8 mouse cellular contexts compared by ENCODE assay signal in the genomic region with DNA sequence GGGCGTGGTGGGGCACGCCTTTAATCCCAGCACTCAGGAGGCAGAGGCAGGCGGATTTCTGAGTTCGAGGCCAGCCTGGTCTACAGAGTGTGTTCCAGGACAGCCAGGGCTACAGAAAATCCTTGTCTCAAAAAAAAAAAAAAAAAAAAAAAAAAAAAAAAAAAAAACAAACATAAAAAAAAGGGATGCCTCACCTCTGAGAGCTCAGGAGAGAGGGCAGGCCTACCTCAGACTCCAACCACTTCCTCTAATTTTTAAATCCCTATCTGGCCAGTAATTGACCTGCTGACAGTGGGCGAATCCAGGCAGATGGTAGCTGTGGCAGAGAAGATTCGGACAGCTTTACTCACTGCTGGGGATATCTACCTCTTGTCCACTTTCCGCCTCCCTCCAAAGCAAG. TPM values are rescaled to one million over a fixed set of nuclear protein-coding genes. Genes with fewer than 3 reads are reported as not detected.
DNase-seq lines count a peak whose midpoint lies in the region; ATAC-seq and TF ChIP-seq lines count a peak whose summit lies in the region.
"Not testable (repeated sequence)": the region's sequence is repeated elsewhere in the genome, so short reads cannot be mapped to it uniquely, and the experiment has no call there.
"Had no signal": no experiment of that assay in that cellular context is flagged by ENCODE, and none has a peak within 500 bp of the region (broad histone marks: within the 10 kb centered on the region; RNA-seq: fewer than 3 reads in every experiment).

No protein-coding gene starts in this region.

- TF ChIP-seq CTCF in lung, embryonic 14.5 days (IDR thresholded peaks at IDR 0.05; ENCODE audit: low read depth), result not testable (repeated sequence)

- ATAC-seq in embryonic facial prominence, embryonic 13.5 days (ENCODE audit: insufficient number of reproducible peaks, insufficient read depth, low FRiP score, low TSS enrichment, low read depth); forebrain, embryonic 13.5 days; intestine, embryonic 15.5 days; lung, embryonic 14.5 days (ENCODE audit: insufficient read depth); midbrain, embryonic 14.5 days (ENCODE audit: low FRiP score, low TSS enrichment); neural tube, embryonic 15.5 days (ENCODE audit: low FRiP score): not testable (repeated sequence)

- not testable (repeated sequence) for H3K4me3 ChIP-seq in embryonic facial prominence, embryonic 13.5 days; intestine, embryonic 15.5 days (replicated peaks); lung, embryonic 14.5 days (ENCODE audit: low read depth, low read length); midbrain, embryonic 14.5 days (replicated peaks; ENCODE audit: low read depth, low read length); neural tube, embryonic 15.5 days (replicated peaks)
- 0 out of 2 replicates have a peak overlapping the region, but pooled peaks have one; percentile 72 for H3K4me3 ChIP-seq in forebrain, embryonic 13.5 days
- H3K4me3 ChIP-seq in hindbrain, embryonic 10.5 days, result peak overlapping the region; percentile 68; the same call in 1 of the 2 replicates

- peaks cover 24% of the 10 kb centered on the region for H3K36me3 ChIP-seq in embryonic facial prominence, embryonic 13.5 days
- peaks cover 25% of the 10 kb centered on the region for H3K36me3 ChIP-seq in forebrain, embryonic 13.5 days (ENCODE audit: poor library complexity, severe bottlenecking)
- peaks cover 38% of the 10 kb centered on the region for H3K36me3 ChIP-seq in hindbrain, embryonic 10.5 days
- H3K36me3 ChIP-seq in intestine, embryonic 15.5 days; lung, embryonic 14.5 days (ENCODE audit: insufficient read depth); midbrain, embryonic 14.5 days (ENCODE audit: control insufficient read depth, insufficient read depth, low read length); neural tube, embryonic 15.5 days: not testable (repeated sequence)

- peaks cover 23% of the 10 kb centered on the region for H3K4me1 ChIP-seq in embryonic facial prominence, embryonic 13.5 days
- H3K4me1 ChIP-seq in forebrain, embryonic 13.5 days, result peaks cover 68% of the 10 kb centered on the region
- peaks cover 83% of the 10 kb centered on the region for H3K4me1 ChIP-seq in hindbrain, embryonic 10.5 days (replicated peaks)
- H3K4me1 ChIP-seq in intestine, embryonic 15.5 days (replicated peaks), result peaks cover 22% of the 10 kb centered on the region
- H3K4me1 ChIP-seq in lung, embryonic 14.5 days (ENCODE audit: insufficient read depth), result peaks cover 20% of the 10 kb centered on the region
- H3K4me1 ChIP-seq in midbrain, embryonic 14.5 days (ENCODE audit: control insufficient read depth, insufficient read depth, low read length), result peaks cover 30% of the 10 kb centered on the region
- H3K4me1 ChIP-seq in neural tube, embryonic 15.5 days, result peaks cover 46% of the 10 kb centered on the region

- not testable (repeated sequence) for H3K27ac ChIP-seq in embryonic facial prominence, embryonic 13.5 days; intestine, embryonic 15.5 days; lung, embryonic 14.5 days (ENCODE audit: low read depth); midbrain, embryonic 14.5 days (replicated peaks; ENCODE audit: low read depth, low read length)
- peak overlapping the region; percentile 97; the same call in 1 of the 2 replicates for H3K27ac ChIP-seq in forebrain, embryonic 13.5 days
- peak overlapping the region; percentile 50; the same call in 1 of the 2 replicates for H3K27ac ChIP-seq in hindbrain, embryonic 10.5 days
- peak overlapping the region; percentile 99 for H3K27ac ChIP-seq in neural tube, embryonic 15.5 days (replicated peaks)

- 76% methylated on average over 7 of the region's 7 CpGs for WGBS in embryonic facial prominence, embryonic 13.5 days
- 69% methylated on average over 7 of the region's 7 CpGs for WGBS in forebrain, embryonic 13.5 days
- 74% methylated on average over 7 of the region's 7 CpGs for WGBS in hindbrain, embryonic 10.5 days
- 74% methylated on average over 7 of the region's 7 CpGs for WGBS in intestine, embryonic 15.5 days
- WGBS in lung, embryonic 14.5 days, result 73% methylated on average over 7 of the region's 7 CpGs
- 74% methylated on average over 7 of the region's 7 CpGs for WGBS in midbrain, embryonic 14.5 days
- 71% methylated on average over 7 of the region's 7 CpGs for WGBS in neural tube, embryonic 15.5 days

- H3K9me3 ChIP-seq in embryonic facial prominence, embryonic 13.5 days; forebrain, embryonic 13.5 days (replicated peaks); hindbrain, embryonic 10.5 days; intestine, embryonic 15.5 days; lung, embryonic 14.5 days (ENCODE audit: low read depth, low read length); midbrain, embryonic 14.5 days (ENCODE audit: control insufficient read depth, low read length); neural tube, embryonic 15.5 days (replicated peaks): not testable (repeated sequence)

- H3K9ac ChIP-seq in embryonic facial prominence, embryonic 13.5 days; intestine, embryonic 15.5 days; lung, embryonic 14.5 days; midbrain, embryonic 14.5 days (replicated peaks; ENCODE audit: low read length); neural tube, embryonic 15.5 days (replicated peaks): not testable (repeated sequence)
- peak overlapping the region; percentile 76; the same call in 1 of the 2 replicates for H3K9ac ChIP-seq in forebrain, embryonic 13.5 days

- peak overlapping the region; percentile 77; the same call in 1 of the 2 replicates for H3K4me2 ChIP-seq in embryonic facial prominence, embryonic 13.5 days
- peak overlapping the region; percentile 70; the same call in 1 of the 2 replicates for H3K4me2 ChIP-seq in forebrain, embryonic 13.5 days
- H3K4me2 ChIP-seq in intestine, embryonic 15.5 days (replicated peaks), result peak overlapping the region; percentile 87; the same call in 1 of the 2 replicates
- peak overlapping the region; percentile 90 for H3K4me2 ChIP-seq in lung, embryonic 14.5 days
- H3K4me2 ChIP-seq in midbrain, embryonic 14.5 days (ENCODE audit: low read length), result peak overlapping the region; percentile 83; the same call in 1 of the 2 replicates
- peak overlapping the region; percentile 85; the same call in 1 of the 2 replicates for H3K4me2 ChIP-seq in neural tube, embryonic 15.5 days

- not testable (repeated sequence) for H3K27me3 ChIP-seq in embryonic facial prominence, embryonic 13.5 days; forebrain, embryonic 13.5 days; hindbrain, embryonic 10.5 days (ENCODE audit: insufficient read depth, poor library complexity, severe bottlenecking); intestine, embryonic 15.5 days (replicated peaks); lung, embryonic 14.5 days (ENCODE audit: insufficient read depth, low read length); midbrain, embryonic 14.5 days (ENCODE audit: control insufficient read depth, insufficient read depth, low read length); neural tube, embryonic 15.5 days (replicated peaks)

- not testable (repeated sequence) for DNase-seq in hindbrain, embryonic 10.5 days (ENCODE audit: low spot score); lung, embryonic 14.5 days; midbrain, embryonic 14.5 days

RNA-seq across cellular contexts. Expression of a gene that starts 1.4 kb away (rescaled TPM):
- 42.0 and 48.1 TPM in 2 replicates for polyA plus RNA-seq in embryonic facial prominence, embryonic 13.5 days (2015; fragmentation: Nextera tagmentation; extraction: Ambion mirVana)
- 79.2 and 96.1 TPM in 2 replicates for polyA plus RNA-seq in forebrain, embryonic 13.5 days (2015; fragmentation: Nextera tagmentation; extraction: Ambion mirVana)
- 65.5 and 74.7 TPM in 2 replicates for polyA plus RNA-seq in hindbrain, embryonic 10.5 days (2016; fragmentation: Nextera tagmentation; extraction: Ambion mirVana)
- polyA plus RNA-seq in intestine, embryonic 15.5 days (2015; fragmentation: Nextera tagmentation; extraction: Ambion mirVana), result 20.4 and 23.0 TPM in 2 replicates
- 33.6 and 39.9 TPM in 2 replicates for polyA plus RNA-seq in lung, embryonic 14.5 days (2014; fragmentation: Nextera tagmentation; extraction: Ambion mirVana)
- 46.0 and 47.6 TPM in 2 replicates for polyA plus RNA-seq in midbrain, embryonic 14.5 days (2014; fragmentation: Nextera tagmentation; extraction: Ambion mirVana)
- 38.6 and 48.2 TPM in 2 replicates for polyA plus RNA-seq in neural tube, embryonic 15.5 days (2015; fragmentation: Nextera tagmentation; extraction: Ambion mirVana)

RNA-seq across cellular contexts. Expression of a gene that starts 10.5 kb away (rescaled TPM):
- 182 and 212 TPM in 2 replicates for polyA plus RNA-seq in embryonic facial prominence, embryonic 13.5 days (2015; fragmentation: Nextera tagmentation; extraction: Ambion mirVana)
- 196 and 201 TPM in 2 replicates for polyA plus RNA-seq in forebrain, embryonic 13.5 days (2015; fragmentation: Nextera tagmentation; extraction: Ambion mirVana)
- polyA plus RNA-seq in hindbrain, embryonic 10.5 days (2016; fragmentation: Nextera tagmentation; extraction: Ambion mirVana), result 228 and 232 TPM in 2 replicates
- 214 and 222 TPM in 2 replicates for polyA plus RNA-seq in intestine, embryonic 15.5 days (2015; fragmentation: Nextera tagmentation; extraction: Ambion mirVana)
- 193 and 212 TPM in 2 replicates for polyA plus RNA-seq in lung, embryonic 14.5 days (2014; fragmentation: Nextera tagmentation; extraction: Ambion mirVana)
- 144 and 151 TPM in 2 replicates for polyA plus RNA-seq in midbrain, embryonic 14.5 days (2014; fragmentation: Nextera tagmentation; extraction: Ambion mirVana)
- polyA plus RNA-seq in neural tube, embryonic 15.5 days (2015; fragmentation: Nextera tagmentation; extraction: Ambion mirVana), result 159 and 171 TPM in 2 replicates

RNA-seq across cellular contexts. Expression of a gene that starts 12.4 kb away (rescaled TPM):
- polyA plus RNA-seq in embryonic facial prominence, embryonic 13.5 days (2015; fragmentation: Nextera tagmentation; extraction: Ambion mirVana), result 1.5 and 1.6 TPM in 2 replicates
- polyA plus RNA-seq in forebrain, embryonic 13.5 days (2015; fragmentation: Nextera tagmentation; extraction: Ambion mirVana), result 2.8 and 3.1 TPM in 2 replicates
- polyA plus RNA-seq in hindbrain, embryonic 10.5 days (2016; fragmentation: Nextera tagmentation; extraction: Ambion mirVana), result 1.1 and 1.8 TPM in 2 replicates
- polyA plus RNA-seq in intestine, embryonic 15.5 days (2015; fragmentation: Nextera tagmentation; extraction: Ambion mirVana), result 10.1 and 19.7 TPM in 2 replicates
- polyA plus RNA-seq in lung, embryonic 14.5 days (2014; fragmentation: Nextera tagmentation; extraction: Ambion mirVana), result 43.0 and 50.4 TPM in 2 replicates
- polyA plus RNA-seq in midbrain, embryonic 14.5 days (2014; fragmentation: Nextera tagmentation; extraction: Ambion mirVana), result 2.1 and 2.4 TPM in 2 replicates
- 0.56 and 0.79 TPM in 2 replicates for polyA plus RNA-seq in neural tube, embryonic 15.5 days (2015; fragmentation: Nextera tagmentation; extraction: Ambion mirVana)
- polyA plus RNA-seq: heart, embryonic 12.5 days had no signal

RNA-seq across cellular contexts. Expression of a gene that starts 13.7 kb away (rescaled TPM):
- polyA plus RNA-seq in embryonic facial prominence, embryonic 13.5 days (2015; fragmentation: Nextera tagmentation; extraction: Ambion mirVana), result 34.7 TPM in 2 replicates
- polyA plus RNA-seq in forebrain, embryonic 13.5 days (2015; fragmentation: Nextera tagmentation; extraction: Ambion mirVana), result 34.6 and 36.3 TPM in 2 replicates
- 41.0 and 50.0 TPM in 2 replicates for polyA plus RNA-seq in hindbrain, embryonic 10.5 days (2016; fragmentation: Nextera tagmentation; extraction: Ambion mirVana)
- polyA plus RNA-seq in intestine, embryonic 15.5 days (2015; fragmentation: Nextera tagmentation; extraction: Ambion mirVana), result 53.5 and 53.7 TPM in 2 replicates
- 34.4 and 35.5 TPM in 2 replicates for polyA plus RNA-seq in lung, embryonic 14.5 days (2014; fragmentation: Nextera tagmentation; extraction: Ambion mirVana)
- 42.0 and 47.8 TPM in 2 replicates for polyA plus RNA-seq in midbrain, embryonic 14.5 days (2014; fragmentation: Nextera tagmentation; extraction: Ambion mirVana)
- polyA plus RNA-seq in neural tube, embryonic 15.5 days (2015; fragmentation: Nextera tagmentation; extraction: Ambion mirVana), result 45.5 and 47.9 TPM in 2 replicates

RNA-seq across cellular contexts. Expression of a gene that starts 29.4 kb away (rescaled TPM):
- 300 and 361 TPM in 2 replicates for polyA plus RNA-seq in embryonic facial prominence, embryonic 13.5 days (2015; fragmentation: Nextera tagmentation; extraction: Ambion mirVana)
- polyA plus RNA-seq in forebrain, embryonic 13.5 days (2015; fragmentation: Nextera tagmentation; extraction: Ambion mirVana), result 221 and 237 TPM in 2 replicates
- 276 and 282 TPM in 2 replicates for polyA plus RNA-seq in hindbrain, embryonic 10.5 days (2016; fragmentation: Nextera tagmentation; extraction: Ambion mirVana)
- polyA plus RNA-seq in intestine, embryonic 15.5 days (2015; fragmentation: Nextera tagmentation; extraction: Ambion mirVana), result 348 and 351 TPM in 2 replicates
- 293 and 312 TPM in 2 replicates for polyA plus RNA-seq in lung, embryonic 14.5 days (2014; fragmentation: Nextera tagmentation; extraction: Ambion mirVana)
- polyA plus RNA-seq in midbrain, embryonic 14.5 days (2014; fragmentation: Nextera tagmentation; extraction: Ambion mirVana), result 199 and 237 TPM in 2 replicates
- 221 and 222 TPM in 2 replicates for polyA plus RNA-seq in neural tube, embryonic 15.5 days (2015; fragmentation: Nextera tagmentation; extraction: Ambion mirVana)
